8 mouse cellular contexts compared by ENCODE assay signal in the genomic region with DNA sequence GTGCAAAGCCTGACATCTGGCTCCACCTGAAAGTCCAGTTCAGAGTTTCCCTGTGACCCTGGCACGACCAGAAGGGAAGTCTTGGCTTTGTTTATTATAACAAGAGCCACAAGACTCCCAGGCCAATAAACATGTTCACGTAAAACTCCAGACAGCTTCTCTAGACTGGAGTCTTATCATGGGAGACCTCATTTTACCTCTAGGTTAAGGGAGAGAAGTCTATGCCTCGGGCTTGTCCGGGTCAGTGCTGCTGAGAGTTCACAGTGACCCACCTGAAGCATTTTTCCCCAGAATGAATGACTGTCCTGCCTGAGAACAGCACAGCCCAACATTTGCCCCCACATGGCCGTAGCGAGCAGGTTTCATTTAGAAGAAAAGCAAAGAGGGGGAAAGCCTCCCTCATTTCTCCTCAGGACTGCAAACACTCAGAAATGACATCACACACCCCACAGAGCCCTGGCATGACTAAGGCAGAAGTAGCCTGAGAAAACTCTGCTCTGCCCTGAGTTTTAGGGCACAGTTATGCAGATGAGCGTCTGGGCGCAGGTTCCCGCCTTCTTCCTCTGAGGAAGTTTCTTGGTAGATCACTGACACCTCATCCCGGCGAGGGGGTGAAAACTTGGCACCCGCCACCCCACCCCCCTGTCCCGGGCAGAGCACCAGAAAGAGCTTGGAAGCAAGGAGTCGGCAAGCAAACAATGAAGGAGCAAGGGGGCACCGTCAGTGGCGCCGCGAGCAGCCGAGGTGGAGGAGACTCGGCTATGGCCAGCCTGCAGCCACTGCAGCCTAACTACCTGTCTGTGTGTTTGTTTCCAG.
DNase-seq lines count a peak whose midpoint lies in the region; ATAC-seq and TF ChIP-seq lines count a peak whose summit lies in the region.

No protein-coding gene starts in this region.

- H3K4me1 ChIP-seq in MEL (ENCODE audit: control insufficient read depth in 1 of 2, insufficient read depth in 2 of 2, low read length in 2 of 2), result peaks cover 0 to 28% of the 10 kb centered on the region in 2 experiments; a peak in 3 of 4 replicates

- peaks cover 15% of the 10 kb centered on the region for H3K79me2 ChIP-seq in MEL (ENCODE audit: control insufficient read depth, insufficient read depth, low read length, poor library complexity)

- TF ChIP-seq RAD21 in MEL (IDR thresholded peaks at IDR 0.05; ENCODE audit: low read depth, low read length), result no peak

- peak overlapping the region; percentile 70 to 93 for H3K4me3 ChIP-seq in MEL (ENCODE audit: control insufficient read depth in 1 of 2, insufficient read depth in 1 of 2, low read depth in 2 of 2, low read length in 2 of 2)

- DNase-seq in MEL (ENCODE audit: low read depth, low spot score), result peak; percentile 84
- DNase-seq in brain, adult 2 months (ENCODE audit: low read depth, low spot score), result peak; percentile 63
- peak; percentile 77 for DNase-seq in fibroblast of lung, adult 2 months (ENCODE audit: low read depth)
- peak; percentile 80 to 82 for DNase-seq in heart, postnatal 14 days
- DNase-seq in kidney, postnatal 36 days, result peak; percentile 74 to 79
- peak; percentile 42 for DNase-seq in spleen, adult 12 weeks (ENCODE audit: low spot score)
- no peak for DNase-seq in layer of hippocampus, postnatal 25 days (ENCODE audit: extremely low spot score in 1 of 2, low spot score in 1 of 2)

- no peaks in the 10 kb centered on the region for H3K27me3 ChIP-seq in MEL (ENCODE audit: control insufficient read depth in 1 of 2, insufficient read depth in 2 of 2, low read length in 2 of 2)

- peak; percentile 38 for ATAC-seq in megakaryocyte progenitor cell, adult 5-6 weeks (replicated peaks; ENCODE audit: poor library complexity)

- intact Hi-C loops in heart, postnatal 14 days (cut with DNase I), result loop anchor here (1.0 to 5.0 kb wide), 2 partner anchors 59 to 87 kb away; no protein-coding TSS in a partner anchor

- TF ChIP-seq POLR2A in MEL (IDR thresholded peaks at IDR 0.05; ENCODE audit: control insufficient read depth in 1 of 2, insufficient read depth in 1 of 2, low read depth in 1 of 2, low read length in 2 of 2, poor library complexity in 1 of 2), result peak; percentile 15 to 32; a peak in 2 of 4 replicates

- TF ChIP-seq EP300 in MEL (IDR thresholded peaks at IDR 0.05; ENCODE audit: low read depth in 1 of 2, low read length in 2 of 2), result peak; percentile 36 to 53; a peak in 3 of 4 replicates

- peak overlapping the region; percentile 88 for H3K9ac ChIP-seq in MEL (ENCODE audit: control insufficient read depth, low read depth, low read length, poor library complexity, severe bottlenecking)

- peak overlapping the region; percentile 89 for H3K27ac ChIP-seq in MEL (ENCODE audit: control insufficient read depth, low read depth, low read length)

- peaks cover 0 to 27% of the 10 kb centered on the region in 2 experiments; a peak in 2 of 4 replicates for H3K36me3 ChIP-seq in MEL (ENCODE audit: control insufficient read depth in 1 of 2, insufficient read depth in 2 of 2, low read length in 2 of 2)

- no peaks in the 10 kb centered on the region for H3K9me3 ChIP-seq in MEL (replicated peaks; ENCODE audit: insufficient read depth, low read length)

- TF ChIP-seq CTCF in MEL (IDR thresholded peaks at IDR 0.05 in 2 of 3, conservative IDR thresholded peaks at IDR 0.05 in 1 of 3; ENCODE audit: control insufficient read depth in 1 of 3, insufficient read depth in 1 of 3, low read depth in 2 of 3, low read length in 3 of 3, poor library complexity in 1 of 3, severe bottlenecking in 1 of 3), result no peak

TF ChIP-seq in MEL, 35 proteins besides CTCF, POLR2A, EP300 and RAD21:
- peak; percentile 87 for TF ChIP-seq SIN3A (IDR thresholded peaks at IDR 0.05; ENCODE audit: low read length)
- TF ChIP-seq ETS1 (IDR thresholded peaks at IDR 0.05; ENCODE audit: low read depth, low read length), result peak; percentile 73
- peak; percentile 32; the same call in 1 of the 2 replicates for TF ChIP-seq NELFE (IDR thresholded peaks at IDR 0.05; ENCODE audit: low read depth, low read length)
- TF ChIP-seq KAT2A (conservative IDR thresholded peaks at IDR 0.05; ENCODE audit: low read depth, low read length), result no peak
- TF ChIP-seq MXI1 (IDR thresholded peaks at IDR 0.05; ENCODE audit: low read depth, low read length), result peak; percentile 80
- TF ChIP-seq ELF1 (IDR thresholded peaks at IDR 0.05; ENCODE audit: low read depth, low read length), result no peak
- TF ChIP-seq MAX (IDR thresholded peaks at IDR 0.05; ENCODE audit: low read length), result peak; percentile 60; the same call in 1 of the 2 replicates
- TF ChIP-seq NRF1 (IDR thresholded peaks at IDR 0.05; ENCODE audit: insufficient read depth, low read depth, low read length, poor library complexity, severe bottlenecking), result no peak
- peak; percentile 57 for TF ChIP-seq TAL1 (IDR thresholded peaks at IDR 0.05; ENCODE audit: low read length)
- TF ChIP-seq TCF12 (IDR thresholded peaks at IDR 0.05; ENCODE audit: low read depth, low read length), result 0 out of 2 replicates have a peak, but pooled peaks have one; percentile 5
- TF ChIP-seq TBP (IDR thresholded peaks at IDR 0.05; ENCODE audit: low read depth, low read length), result peak; percentile 28; the same call in 1 of the 2 replicates
- 0 out of 2 replicates have a peak, but pooled peaks have one; percentile 26 for TF ChIP-seq E2F4 (IDR thresholded peaks at IDR 0.05; ENCODE audit: borderline replicate concordance, low read depth, low read length)
- TF ChIP-seq HCFC1 (IDR thresholded peaks at IDR 0.05; ENCODE audit: low read depth, low read length), result 0 out of 2 replicates have a peak, but pooled peaks have one; percentile 28

Comparison
In these comparisons a context has a peak if more than half of its experiments do, and no peak if none do; other contexts are left out.
1. DNase-seq: peak in MEL (single experiment), brain, adult 2 months (single experiment), fibroblast of lung, adult 2 months (single experiment), heart, postnatal 14 days (2 of 2), kidney, postnatal 36 days (2 of 2) and spleen, adult 12 weeks (single experiment); none in layer of hippocampus, postnatal 25 days (0 of 2).